Mouse (Mus musculus): ENCODE data around the gene Ank.

GRCm38 (mm10) chr15:27496596-27497299 lies 30.3 kb downstream of the Ank start:
- TF ChIP-seq CTCF (IDR thresholded peaks at IDR 0.05) (no peak), POLR2A (IDR thresholded peaks at IDR 0.05; ENCODE audit: insufficient read depth, low read depth, low read length) (no peak), EP300 (IDR thresholded peaks at IDR 0.05; ENCODE audit: insufficient read depth, low read depth, low read length) (no peak)
